Mouse (Mus musculus) thymus, adult 2 months (tissue): Measurements from ENCODE around the gene A3galt2.

ENCODE experiments used
- CTCF ChIP-seq: fragments of 200-500 bp; IDR thresholded peaks from 2 replicates; pipeline ENCODE4 v1.5.1; 2012; ENCODE audit warnings: mild to moderate bottlenecking, control low read depth, low read length, moderate library complexity, borderline replicate concordance; ENCODE audit not compliant: control insufficient read depth, poor library complexity, insufficient read depth; ENCODE audit errors: extremely low read depth
- POLR2A ChIP-seq: fragments of 200-500 bp; IDR thresholded peaks from 2 replicates; pipeline ENCODE4 v1.6.1; 2012; ENCODE audit warnings: mild to moderate bottlenecking, low read length, control low read depth, moderate library complexity; ENCODE audit not compliant: control insufficient read depth, poor library complexity, insufficient read depth; ENCODE audit errors: extremely low read depth

DNA sequence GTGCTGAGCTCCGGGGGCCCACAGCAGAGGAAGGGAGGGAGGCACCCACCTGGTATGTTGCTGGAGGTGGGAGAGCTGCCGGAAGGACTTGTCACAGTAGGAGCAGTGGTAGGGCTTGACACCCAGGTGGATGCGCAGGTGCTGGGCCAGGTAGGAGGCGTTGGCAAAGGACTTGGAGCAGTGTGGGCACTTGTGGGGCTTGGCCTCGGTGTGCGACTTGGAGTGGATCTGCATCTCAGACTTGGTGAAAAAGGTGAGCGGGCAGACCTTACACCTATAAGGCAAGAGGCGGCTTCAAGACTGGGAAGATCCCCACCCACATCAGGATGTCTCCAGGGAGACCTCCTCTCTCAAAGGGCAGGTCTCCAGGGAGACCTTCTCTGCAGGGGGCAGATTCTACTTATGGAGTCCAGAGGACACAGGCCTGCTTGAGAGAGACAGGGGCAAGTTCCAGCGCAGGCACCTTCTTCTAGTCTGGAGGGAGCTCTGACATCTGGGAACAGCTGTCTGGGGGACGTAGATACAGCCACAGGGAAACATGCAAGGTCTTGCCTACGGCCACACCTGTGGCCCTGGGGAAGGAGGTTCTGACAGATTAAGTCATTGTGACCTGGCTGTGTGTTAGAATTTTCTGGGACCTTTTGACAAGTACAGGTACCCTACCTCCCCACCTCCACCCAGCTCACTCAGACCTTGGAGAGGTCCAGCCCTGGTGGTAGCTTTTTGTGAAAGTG, 30.9 kb downstream of the A3galt2 start:
- TF ChIP-seq CTCF (no peak), POLR2A (no peak)
